Mouse (Mus musculus): ENCODE measurements around the gene Commd8. TPM values are rescaled to one million over a fixed set of nuclear protein-coding genes. Genes with fewer than 3 reads are reported as not detected.

The Commd8 gene
- polyA plus RNA-seq, 1 experiment from 2014 or later: 161 TPM

GRCm38 (mm10) chr5:72202016-72202415 lies 34.0 kb upstream of the Commd8 start:
- no peak overlapping the region for H3K27ac ChIP-seq (ENCODE audit: low read depth, low read length)
- H3K4me2 ChIP-seq (ENCODE audit: low read length): peak overlapping the region; percentile 36
- WGBS: 43% methylated on average over 10 of the region's 10 CpGs
- H3K4me3 ChIP-seq (ENCODE audit: low read length): no peak overlapping the region
- no peaks in the 10 kb centered on the region for H3K27me3 ChIP-seq (replicated peaks; ENCODE audit: control insufficient read depth, insufficient read depth, low read length)
- no peaks in the 10 kb centered on the region for H3K36me3 ChIP-seq (ENCODE audit: control insufficient read depth, insufficient read depth, low read length)
- H3K9me3 ChIP-seq (ENCODE audit: control insufficient read depth, low read length): no peaks in the 10 kb centered on the region
- no peak for ATAC-seq
- H3K4me1 ChIP-seq (ENCODE audit: control insufficient read depth, insufficient read depth, low read depth, low read length): peaks cover 3% of the 10 kb centered on the region
- H3K9ac ChIP-seq (ENCODE audit: low read depth, low read length): no peak overlapping the region

DNA sequence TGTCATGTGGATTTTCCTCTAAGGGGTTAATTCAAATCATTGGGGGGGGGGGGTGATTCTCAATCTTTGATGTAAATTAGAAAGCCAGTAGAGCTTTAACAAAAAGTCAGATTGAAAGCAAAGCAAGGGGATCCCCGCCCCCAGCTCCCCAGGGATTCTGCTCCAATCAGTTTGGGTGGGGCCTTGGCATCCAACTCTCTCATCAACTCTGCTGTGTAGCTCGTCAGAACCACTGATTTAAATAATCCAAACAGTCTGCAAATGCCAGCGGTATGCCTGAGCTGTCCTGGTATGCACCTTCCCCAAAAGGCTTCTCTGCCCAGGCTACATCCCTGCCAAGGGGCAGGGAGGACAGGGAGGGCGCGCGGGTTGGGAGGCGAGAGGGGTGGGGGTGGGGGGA lies 33.6 kb upstream of the Commd8 start:
- H3K27me3 ChIP-seq (replicated peaks; ENCODE audit: control insufficient read depth, insufficient read depth, low read length): no peaks in the 10 kb centered on the region
- H3K36me3 ChIP-seq (ENCODE audit: control insufficient read depth, insufficient read depth, low read length): no peaks in the 10 kb centered on the region
- 20% methylated on average over 7 of the region's 7 CpGs for WGBS
- H3K9me3 ChIP-seq (ENCODE audit: control insufficient read depth, low read length): no peaks in the 10 kb centered on the region
- no peak overlapping the region for H3K4me3 ChIP-seq (ENCODE audit: low read length)
- H3K4me1 ChIP-seq (ENCODE audit: control insufficient read depth, insufficient read depth, low read depth, low read length): peaks cover 3% of the 10 kb centered on the region
- no peak overlapping the region for H3K9ac ChIP-seq (ENCODE audit: low read depth, low read length)
- ATAC-seq: no peak
- H3K27ac ChIP-seq (ENCODE audit: low read depth, low read length): no peak overlapping the region
- peak overlapping the region; percentile 36 for H3K4me2 ChIP-seq (ENCODE audit: low read length)

GRCm38 (mm10) chr5:72195442-72195841 lies 27.5 kb upstream of the Commd8 start:
- H3K9ac ChIP-seq (ENCODE audit: low read depth, low read length): no peak overlapping the region
- no peak overlapping the region for H3K4me2 ChIP-seq (ENCODE audit: low read length)
- no peaks in the 10 kb centered on the region for H3K4me1 ChIP-seq (ENCODE audit: control insufficient read depth, insufficient read depth, low read depth, low read length)
- ATAC-seq: no peak
- H3K4me3 ChIP-seq (ENCODE audit: low read length): no peak overlapping the region
- no peaks in the 10 kb centered on the region for H3K9me3 ChIP-seq (ENCODE audit: control insufficient read depth, low read length)
- no peaks in the 10 kb centered on the region for H3K36me3 ChIP-seq (ENCODE audit: control insufficient read depth, insufficient read depth, low read length)
- no peaks in the 10 kb centered on the region for H3K27me3 ChIP-seq (replicated peaks; ENCODE audit: control insufficient read depth, insufficient read depth, low read length)
- 93% methylated on average over 1 of the region's 1 CpGs for WGBS
- no peak overlapping the region for H3K27ac ChIP-seq (ENCODE audit: low read depth, low read length)

DNA sequence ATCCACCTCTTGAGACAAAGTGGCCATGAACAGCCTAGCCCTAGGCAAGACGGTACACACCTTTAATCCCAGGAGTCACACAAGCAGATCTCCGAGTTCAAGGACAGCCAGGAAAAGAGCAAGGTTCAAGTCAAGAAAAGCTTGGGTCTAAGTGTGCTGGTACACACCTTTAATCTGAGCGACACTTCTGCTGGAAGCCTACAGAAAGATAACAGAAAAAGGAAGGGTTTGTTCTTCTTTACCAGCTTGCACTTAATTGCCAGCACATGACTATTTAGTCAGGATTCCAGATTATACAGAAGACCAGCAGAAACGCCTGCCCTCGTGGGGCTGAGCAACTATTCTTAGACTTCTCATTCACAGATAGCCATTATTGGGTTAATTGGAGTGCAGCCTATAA lies 23.9 kb upstream of the Commd8 start:
- H3K4me2 ChIP-seq (ENCODE audit: low read length): no peak overlapping the region
- no peaks in the 10 kb centered on the region for H3K4me1 ChIP-seq (ENCODE audit: control insufficient read depth, insufficient read depth, low read depth, low read length)
- no peak overlapping the region for H3K4me3 ChIP-seq (ENCODE audit: low read length)
- no peaks in the 10 kb centered on the region for H3K9me3 ChIP-seq (ENCODE audit: control insufficient read depth, low read length)
- ATAC-seq: no peak
- H3K9ac ChIP-seq (ENCODE audit: low read depth, low read length): no peak overlapping the region
- no peak overlapping the region for H3K27ac ChIP-seq (ENCODE audit: low read depth, low read length)
- H3K36me3 ChIP-seq (ENCODE audit: control insufficient read depth, insufficient read depth, low read length): no peaks in the 10 kb centered on the region
- no peaks in the 10 kb centered on the region for H3K27me3 ChIP-seq (replicated peaks; ENCODE audit: control insufficient read depth, insufficient read depth, low read length)
- 90% methylated on average over 5 of the region's 5 CpGs for WGBS

DNA sequence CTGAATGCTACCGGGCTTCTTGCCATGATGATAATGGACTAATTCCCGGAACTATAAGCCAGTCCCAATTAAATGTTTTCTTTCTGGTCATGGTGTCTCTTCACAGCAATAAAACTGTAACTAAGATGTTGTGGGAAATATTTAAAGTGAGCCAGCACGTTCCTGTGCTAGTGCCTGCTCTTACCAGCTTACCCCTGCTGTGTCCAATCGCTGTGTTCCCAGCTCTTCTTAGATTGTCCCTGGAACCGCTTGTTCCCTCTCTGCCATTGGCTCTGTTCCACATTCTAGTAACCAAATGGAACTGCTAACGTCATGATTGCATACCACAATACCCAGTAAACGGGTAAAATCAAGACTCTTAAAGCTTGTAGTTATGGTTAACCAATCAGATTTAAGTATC lies 23.2 kb upstream of the Commd8 start:
- no peak overlapping the region for H3K4me3 ChIP-seq (ENCODE audit: low read length)
- H3K4me1 ChIP-seq (ENCODE audit: control insufficient read depth, insufficient read depth, low read depth, low read length): no peaks in the 10 kb centered on the region
- H3K9me3 ChIP-seq (ENCODE audit: control insufficient read depth, low read length): no peaks in the 10 kb centered on the region
- ATAC-seq: no peak
- H3K9ac ChIP-seq (ENCODE audit: low read depth, low read length): no peak overlapping the region
- no peaks in the 10 kb centered on the region for H3K27me3 ChIP-seq (replicated peaks; ENCODE audit: control insufficient read depth, insufficient read depth, low read length)
- H3K36me3 ChIP-seq (ENCODE audit: control insufficient read depth, insufficient read depth, low read length): no peaks in the 10 kb centered on the region
- no peak overlapping the region for H3K27ac ChIP-seq (ENCODE audit: low read depth, low read length)
- H3K4me2 ChIP-seq (ENCODE audit: low read length): no peak overlapping the region
- WGBS: 79% methylated on average over 7 of the region's 7 CpGs

- ATAC-seq: no peak
- Histone ChIP-seq H3K36me3 (ENCODE audit: control insufficient read depth, insufficient read depth, low read length) (no peaks in the 10 kb centered on the region), H3K4me2 (ENCODE audit: low read length) (no peak overlapping the region), H3K9ac (ENCODE audit: low read depth, low read length) (no peak overlapping the region), H3K27ac (ENCODE audit: low read depth, low read length) (no peak overlapping the region), H3K4me3 (ENCODE audit: low read length) (no peak overlapping the region), H3K4me1 (ENCODE audit: control insufficient read depth, insufficient read depth, low read depth, low read length) (no peaks in the 10 kb centered on the region), H3K9me3 (ENCODE audit: control insufficient read depth, low read length) (no peaks in the 10 kb centered on the region), H3K27me3 (replicated peaks; ENCODE audit: control insufficient read depth, insufficient read depth, low read length) (no peaks in the 10 kb centered on the region)
- WGBS: 88% methylated on average over 13 of the region's 13 CpGs
Observed at GRCm38 (mm10) chr5:72184437-72185100, 16.6 kb upstream of the Commd8 start.

- H3K4me2 ChIP-seq (ENCODE audit: low read length): no peak overlapping the region
- ATAC-seq: no peak
- H3K4me3 ChIP-seq (ENCODE audit: low read length): no peak overlapping the region
- H3K27me3 ChIP-seq (replicated peaks; ENCODE audit: control insufficient read depth, insufficient read depth, low read length): no peaks in the 10 kb centered on the region
- no peaks in the 10 kb centered on the region for H3K36me3 ChIP-seq (ENCODE audit: control insufficient read depth, insufficient read depth, low read length)
- no peak overlapping the region for H3K9ac ChIP-seq (ENCODE audit: low read depth, low read length)
- no peak overlapping the region for H3K27ac ChIP-seq (ENCODE audit: low read depth, low read length)
- H3K4me1 ChIP-seq (ENCODE audit: control insufficient read depth, insufficient read depth, low read depth, low read length): no peaks in the 10 kb centered on the region
- no peaks in the 10 kb centered on the region for H3K9me3 ChIP-seq (ENCODE audit: control insufficient read depth, low read length)
- WGBS: 86% methylated on average over 6 of the region's 6 CpGs
Observed at GRCm38 (mm10) chr5:72183929-72184328, 15.9 kb upstream of the Commd8 start.

DNA sequence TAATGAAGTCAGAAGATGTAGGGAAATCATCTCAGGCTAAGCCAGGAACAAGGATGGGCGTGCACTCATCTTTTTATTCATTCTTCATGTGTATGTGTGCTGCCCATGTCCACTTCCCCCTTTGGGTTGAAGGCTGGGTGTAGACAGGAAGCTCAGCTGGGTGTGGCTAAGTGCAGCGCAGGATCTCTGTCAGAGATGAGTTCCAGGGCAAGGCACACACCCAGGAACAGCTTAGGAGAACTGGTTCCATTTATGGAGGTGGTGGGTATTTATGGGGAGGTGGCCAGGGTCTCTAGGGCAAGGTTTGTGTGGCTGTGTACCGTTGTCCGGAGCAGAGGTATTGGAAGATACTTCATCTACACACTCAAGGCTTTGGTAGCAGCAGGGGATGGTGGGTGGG lies 14.8 kb upstream of the Commd8 start:
- Histone ChIP-seq H3K27me3 (replicated peaks; ENCODE audit: control insufficient read depth, insufficient read depth, low read length) (no peaks in the 10 kb centered on the region), H3K9ac (ENCODE audit: low read depth, low read length) (no peak overlapping the region), H3K4me2 (ENCODE audit: low read length) (no peak overlapping the region), H3K9me3 (ENCODE audit: control insufficient read depth, low read length) (no peaks in the 10 kb centered on the region), H3K27ac (ENCODE audit: low read depth, low read length) (no peak overlapping the region), H3K36me3 (ENCODE audit: control insufficient read depth, insufficient read depth, low read length) (no peaks in the 10 kb centered on the region), H3K4me3 (ENCODE audit: low read length) (no peak overlapping the region), H3K4me1 (ENCODE audit: control insufficient read depth, insufficient read depth, low read depth, low read length) (no peaks in the 10 kb centered on the region)
- 86% methylated on average over 4 of the region's 4 CpGs for WGBS
- no peak for ATAC-seq

DNA sequence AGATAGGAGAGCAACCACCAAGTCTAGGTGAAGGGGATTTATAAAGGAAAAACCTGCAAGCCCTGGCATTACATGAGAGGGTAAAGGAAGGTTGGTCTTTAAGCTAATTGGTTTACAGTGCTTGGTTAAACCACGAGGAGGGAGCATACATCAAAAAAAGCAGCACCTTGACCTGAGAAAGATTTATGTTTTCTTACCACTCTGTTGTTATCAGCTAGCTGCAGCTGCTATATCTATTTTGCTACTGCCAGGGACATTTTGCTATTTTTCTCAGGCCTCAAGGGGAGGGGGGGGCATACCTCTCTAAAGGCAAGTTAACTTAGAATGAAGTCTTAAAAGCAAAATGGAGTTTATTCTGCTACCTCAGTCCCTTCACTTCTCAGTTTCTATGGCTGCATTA lies 13.2 kb upstream of the Commd8 start:
- H3K4me1 ChIP-seq (ENCODE audit: control insufficient read depth, insufficient read depth, low read depth, low read length): no peaks in the 10 kb centered on the region
- no peak overlapping the region for H3K4me2 ChIP-seq (ENCODE audit: low read length)
- no peak overlapping the region for H3K9ac ChIP-seq (ENCODE audit: low read depth, low read length)
- 36% methylated on average over 1 of the region's 1 CpGs for WGBS
- ATAC-seq: no peak
- H3K4me3 ChIP-seq (ENCODE audit: low read length): no peak overlapping the region
- H3K27ac ChIP-seq (ENCODE audit: low read depth, low read length): no peak overlapping the region
- H3K27me3 ChIP-seq (replicated peaks; ENCODE audit: control insufficient read depth, insufficient read depth, low read length): no peaks in the 10 kb centered on the region
- no peaks in the 10 kb centered on the region for H3K9me3 ChIP-seq (ENCODE audit: control insufficient read depth, low read length)
- H3K36me3 ChIP-seq (ENCODE audit: control insufficient read depth, insufficient read depth, low read length): no peaks in the 10 kb centered on the region

GRCm38 (mm10) chr5:72175530-72175929 lies 7.5 kb upstream of the Commd8 start:
- peak; percentile 66 for ATAC-seq
- peak overlapping the region; percentile 51 for H3K9ac ChIP-seq (ENCODE audit: low read depth, low read length)
- H3K36me3 ChIP-seq (ENCODE audit: control insufficient read depth, insufficient read depth, low read length): no peaks in the 10 kb centered on the region
- H3K4me1 ChIP-seq (ENCODE audit: control insufficient read depth, insufficient read depth, low read depth, low read length): no peaks in the 10 kb centered on the region
- H3K4me3 ChIP-seq (ENCODE audit: low read length): no peak overlapping the region; the same call in 1 of the 2 replicates
- H3K27me3 ChIP-seq (replicated peaks; ENCODE audit: control insufficient read depth, insufficient read depth, low read length): no peaks in the 10 kb centered on the region
- H3K9me3 ChIP-seq (ENCODE audit: control insufficient read depth, low read length): no peaks in the 10 kb centered on the region
- H3K27ac ChIP-seq (ENCODE audit: low read depth, low read length): 0 out of 2 replicates have a peak overlapping the region, but pooled peaks have one; percentile 23
- peak overlapping the region; percentile 48 for H3K4me2 ChIP-seq (ENCODE audit: low read length)
- 15% methylated on average over 7 of the region's 7 CpGs for WGBS

Data from hindbrain, embryonic 16.5 days (tissue).